Mouse (Mus musculus) liver, adult 2 months (tissue): ENCODE results near the gene Itga2b.

ENCODE experiments used
- CTCF ChIP-seq: fragments of 200-500 bp; IDR thresholded peaks from 2 replicates; pipeline ENCODE4 v1.5.1; 2011; ENCODE audit warnings: low read depth, low read length, control low read depth
- POLR2A ChIP-seq: fragments of 200-500 bp; IDR thresholded peaks from 2 replicates; pipeline ENCODE4 v1.6.1; 2011; ENCODE audit warnings: low read length, control low read depth; ENCODE audit not compliant: insufficient read depth; ENCODE audit errors: extremely low read depth

- TF ChIP-seq CTCF (no peak), POLR2A (no peak)
These were observed 2.8 kb downstream of the Itga2b start for GRCm38 (mm10) chr11:102467041-102467631.
